Mouse (Mus musculus) cerebellum, postnatal 36 days (tissue): ENCODE measurements around the gene Agbl4.

Experiments
- DNase-seq, 2 experiments: peaks; one replicate each; pipeline ENCODE4 v3.0.0; 2021 to 2022; ENCODE audit warnings: mixed read lengths in 2 of 2

Agbl4 gene

DNA sequence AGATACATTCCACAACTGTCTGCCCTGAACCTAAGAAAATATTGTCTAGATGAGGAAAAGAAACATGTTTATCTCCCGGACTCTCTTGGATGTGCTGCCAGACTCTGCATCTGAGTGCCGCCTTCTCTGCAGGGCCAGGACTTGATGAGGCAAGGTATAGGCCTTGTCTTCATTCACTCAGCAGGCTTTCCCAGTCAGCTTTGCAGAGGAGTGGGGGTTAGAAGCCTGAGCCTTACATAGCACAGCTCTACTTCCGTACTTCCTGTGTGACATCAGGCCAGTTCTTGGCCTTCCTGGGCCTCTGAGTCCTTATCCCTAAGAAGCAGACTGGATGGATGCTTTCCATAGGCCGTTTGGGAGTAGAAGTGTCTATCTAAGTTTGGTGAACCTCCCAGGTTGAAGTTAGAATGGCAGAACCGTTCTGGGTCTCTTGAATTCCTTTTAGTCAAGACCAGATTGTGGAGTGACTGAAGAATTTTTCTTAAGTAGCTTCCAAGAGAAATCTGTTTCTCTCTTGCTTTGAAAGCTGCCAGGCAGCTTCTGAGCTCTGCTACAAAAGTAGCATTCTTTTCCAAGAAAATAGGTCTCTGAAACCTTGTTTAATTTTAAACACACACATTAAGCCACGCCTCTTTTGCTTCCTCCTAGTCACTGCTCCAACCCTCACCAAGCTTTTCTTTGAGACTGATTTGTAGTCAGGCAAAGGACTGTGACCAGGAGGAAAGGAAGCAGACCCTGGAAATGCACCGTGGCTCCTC lies 1052.2 kb downstream of the Agbl4 start:
- DNase-seq, result no peak

DNA sequence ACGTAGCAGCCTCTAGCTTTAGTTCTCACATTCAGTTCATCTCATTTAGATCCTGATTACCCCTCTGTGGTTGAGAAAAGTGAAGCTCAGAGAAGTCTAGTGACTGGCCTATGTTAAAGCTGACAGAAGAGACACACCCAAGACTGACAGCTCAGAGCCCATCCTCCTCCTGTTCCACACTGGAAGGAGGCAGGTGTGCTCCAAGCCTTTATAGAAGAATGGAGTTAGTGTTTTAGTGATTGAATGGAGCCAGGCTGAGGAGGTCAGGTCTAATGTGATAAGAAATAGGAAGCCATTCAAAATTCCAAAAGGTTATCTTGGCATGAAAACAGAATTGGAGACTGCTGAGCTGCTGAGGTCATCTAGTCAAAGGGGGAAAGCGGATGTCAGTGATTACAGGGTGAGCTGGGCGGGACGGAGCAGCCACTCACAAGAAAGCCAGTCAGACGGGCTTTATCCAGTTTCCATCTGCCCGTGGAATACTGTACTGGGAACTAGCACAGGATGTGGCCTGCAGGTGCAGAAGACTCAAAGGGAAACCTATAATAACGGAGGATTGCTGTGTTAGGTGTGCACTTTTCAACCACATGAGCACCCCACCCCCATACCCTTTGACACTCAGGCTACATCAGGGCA lies 1053.9 kb downstream of the Agbl4 start:
- DNase-seq, result no peak

DNA sequence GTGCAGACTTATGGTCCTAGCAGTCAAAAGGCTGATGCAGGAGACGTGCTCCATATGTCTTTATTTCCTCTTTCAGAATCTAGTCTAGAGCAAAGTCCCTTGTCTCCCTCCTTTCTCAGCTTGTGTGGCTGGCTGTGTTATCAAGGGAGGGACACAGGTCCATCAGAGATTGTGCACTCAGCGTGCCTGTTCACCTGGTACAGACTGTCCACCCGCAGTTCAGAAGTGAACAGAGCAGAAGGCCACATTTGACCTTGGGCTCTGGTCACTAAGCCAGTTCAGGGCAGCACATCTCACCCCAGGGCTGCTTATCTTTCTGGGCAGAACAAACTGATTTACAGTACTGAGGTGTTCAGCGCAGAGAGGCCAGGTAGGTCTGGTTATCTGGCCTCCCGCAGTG lies 1054.7 kb downstream of the Agbl4 start:
- DNase-seq, result no peak

DNA sequence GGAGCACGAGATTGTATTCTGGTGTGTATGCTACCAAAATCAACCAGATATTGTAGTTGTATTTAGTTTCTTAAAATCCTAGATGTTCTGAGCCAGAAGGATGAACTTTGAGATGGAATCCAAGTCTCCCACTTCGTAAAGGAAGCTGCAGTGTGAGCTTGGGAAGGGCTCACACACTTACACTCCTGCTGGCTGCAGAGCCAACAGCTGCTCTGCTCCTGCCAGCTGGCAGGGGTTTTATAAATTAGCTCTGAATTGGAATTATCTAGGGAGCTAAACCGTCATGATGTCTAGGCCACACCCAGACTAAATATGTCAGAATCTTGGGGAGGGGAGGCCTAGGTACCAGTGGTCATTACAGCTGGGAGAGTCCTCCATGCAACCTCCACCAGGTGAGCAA lies 1055.8 kb downstream of the Agbl4 start:
- DNase-seq, result no peak

DNA sequence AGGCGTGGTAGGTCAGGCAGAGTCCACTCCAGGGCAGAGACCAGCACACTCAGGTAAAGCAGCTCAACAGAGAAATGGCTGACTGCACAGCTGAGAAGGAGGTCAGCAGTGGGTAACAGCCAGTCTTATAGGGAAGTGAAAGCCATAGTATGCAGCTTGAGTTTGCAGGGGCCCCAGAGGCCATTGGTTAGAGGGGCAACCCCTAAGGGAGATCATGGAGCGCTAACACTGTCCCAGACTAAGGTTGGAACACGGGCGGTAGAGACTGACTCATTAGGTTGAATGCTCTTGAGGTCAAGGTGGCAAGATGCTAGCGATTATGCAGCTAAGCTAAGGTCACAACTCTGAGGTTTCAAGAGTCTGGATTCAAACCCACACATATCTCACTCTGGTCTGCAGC lies 1058.2 kb downstream of the Agbl4 start:
- DNase-seq, result no peak

DNA sequence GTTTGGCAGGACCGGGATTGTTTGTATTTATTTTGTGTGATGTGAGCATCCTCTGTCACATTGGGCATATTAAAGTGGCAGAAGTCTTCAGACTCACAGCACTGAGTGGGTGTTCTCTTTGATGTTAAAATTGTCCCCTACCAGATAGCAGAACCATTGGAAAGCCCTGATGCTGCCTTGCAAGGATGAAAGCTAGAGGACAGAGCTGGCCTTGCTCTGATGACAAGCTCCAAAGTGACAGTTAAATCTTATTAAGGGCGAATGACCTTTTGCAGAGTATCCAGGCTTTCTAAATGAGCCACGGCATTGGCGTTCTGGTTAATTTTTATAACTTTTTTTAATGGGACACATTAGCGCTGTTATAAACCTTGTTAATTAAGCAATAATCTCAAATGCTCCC lies 1060.1 kb downstream of the Agbl4 start:
- DNase-seq, result no peak

DNA sequence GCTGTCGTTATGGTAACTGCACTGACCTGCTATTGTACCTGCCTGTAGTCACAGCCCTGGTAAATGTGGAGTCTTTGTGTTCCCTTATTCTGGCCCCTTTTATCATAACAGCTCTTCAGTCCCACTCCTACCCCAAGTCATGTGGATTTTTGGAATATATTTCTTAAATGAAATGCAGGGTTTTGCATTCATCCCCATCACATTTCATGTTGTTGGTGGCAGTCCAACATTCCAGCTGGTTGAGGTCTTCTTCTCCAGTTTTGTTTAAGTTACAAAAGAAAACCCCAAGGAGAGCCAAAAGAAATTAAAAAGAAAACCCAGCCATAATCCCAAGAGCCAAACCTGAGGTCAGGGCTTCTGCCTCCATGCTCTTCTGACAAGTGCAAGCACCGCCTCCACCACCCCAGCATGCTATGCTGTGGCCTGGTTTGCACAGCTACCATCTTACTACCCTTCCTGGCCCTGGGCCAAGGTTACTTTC lies 1069.9 kb downstream of the Agbl4 start:
- DNase-seq, result no peak

DNA sequence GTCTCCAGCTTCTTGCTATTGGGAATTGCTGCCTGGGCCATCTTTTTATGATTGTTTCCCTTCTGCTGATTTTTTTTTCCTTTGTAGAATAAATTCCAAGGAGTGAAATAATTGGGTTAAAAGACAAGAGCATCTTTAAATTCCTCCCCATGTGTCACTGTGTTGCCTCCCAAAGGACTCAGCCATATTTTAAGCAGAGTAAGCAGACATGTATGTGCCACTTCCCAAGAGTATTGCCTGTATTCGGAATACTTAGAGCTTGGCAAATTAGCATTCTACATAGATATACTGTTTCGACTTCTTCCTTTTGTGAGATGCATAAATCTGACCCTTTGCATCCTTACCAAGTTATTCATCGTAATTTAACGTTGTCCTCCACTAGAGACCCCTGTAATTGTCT lies 1070.3 kb downstream of the Agbl4 start:
- no peak for DNase-seq

DNA sequence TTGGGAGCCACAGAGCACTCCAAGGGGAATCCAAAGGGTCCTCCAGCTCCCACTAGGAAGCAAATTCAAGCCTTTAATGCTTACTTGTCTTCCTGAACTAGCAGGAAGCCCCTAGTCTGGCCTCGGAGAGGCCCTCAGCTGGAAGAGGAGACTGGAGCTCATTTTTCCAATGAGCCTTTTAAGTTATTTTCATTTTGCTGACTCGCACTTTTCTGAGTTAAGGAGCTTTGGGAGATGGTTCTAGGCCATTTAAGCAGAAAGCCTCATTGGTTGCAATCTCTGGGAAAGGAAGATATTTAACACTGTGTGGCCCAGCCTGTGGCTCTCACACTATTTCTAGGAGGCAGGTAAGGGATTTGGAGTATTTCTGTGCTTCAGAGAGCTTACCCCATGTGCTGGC lies 1072.4 kb downstream of the Agbl4 start:
- DNase-seq, result no peak

DNA sequence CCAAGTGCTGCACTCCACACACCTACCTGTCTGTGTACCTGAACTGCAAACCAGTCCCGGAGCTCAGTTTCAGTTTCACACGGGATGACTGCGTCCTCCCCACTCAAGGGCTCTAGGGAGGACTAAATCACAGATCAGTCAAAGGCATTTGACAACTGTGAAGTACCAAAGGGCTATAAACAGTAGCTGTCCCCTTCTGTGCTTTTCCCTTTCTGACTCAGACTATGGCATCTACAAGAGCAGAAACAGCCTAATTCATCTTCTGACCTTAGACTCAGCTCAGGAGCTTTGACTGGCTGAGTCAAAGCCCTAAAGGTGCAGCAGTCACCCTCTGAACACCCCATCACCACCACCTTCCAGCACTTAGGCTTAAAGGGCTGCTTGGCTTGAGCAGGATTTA lies 1074.3 kb downstream of the Agbl4 start:
- DNase-seq, result no peak

DNA sequence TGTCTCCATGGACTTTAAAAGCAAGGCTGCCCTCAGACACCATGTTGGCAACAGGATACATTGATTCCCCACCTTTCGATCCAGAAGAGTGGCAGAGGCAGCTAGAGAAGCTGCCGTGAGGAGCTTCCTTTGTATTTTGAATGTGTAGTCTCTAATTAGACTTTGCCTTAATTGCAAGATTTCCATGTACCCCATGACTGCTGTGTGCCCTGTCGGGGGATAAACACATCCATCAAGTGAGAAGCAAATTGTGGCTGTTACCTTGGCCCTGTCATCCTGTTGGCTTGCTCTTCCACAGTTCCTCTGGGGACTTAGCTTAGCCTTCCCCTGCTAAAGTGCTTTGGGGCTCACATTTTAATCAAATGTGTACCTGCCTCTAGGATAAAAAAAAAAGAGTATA lies 1075.0 kb downstream of the Agbl4 start:
- DNase-seq, result no peak

DNA sequence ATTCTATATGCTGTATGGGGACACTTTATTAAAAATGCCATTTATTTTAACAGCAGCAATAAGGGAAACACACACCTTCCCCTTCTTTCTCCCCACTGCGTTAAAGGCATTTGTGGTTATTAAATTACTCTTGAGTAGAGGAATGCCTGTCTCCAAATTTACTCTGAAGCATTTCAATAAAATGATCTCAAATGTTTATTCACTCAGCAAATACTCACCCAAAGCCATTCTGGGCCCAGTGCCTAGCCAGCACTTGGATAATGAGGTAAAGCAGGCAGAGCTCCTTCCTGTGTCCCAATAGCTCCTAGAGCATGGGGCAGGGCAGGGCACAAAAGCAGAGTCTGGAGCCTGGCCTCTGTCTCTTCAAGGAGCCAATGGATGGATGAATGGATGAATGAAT lies 1075.6 kb downstream of the Agbl4 start:
- DNase-seq, result no peak

DNA sequence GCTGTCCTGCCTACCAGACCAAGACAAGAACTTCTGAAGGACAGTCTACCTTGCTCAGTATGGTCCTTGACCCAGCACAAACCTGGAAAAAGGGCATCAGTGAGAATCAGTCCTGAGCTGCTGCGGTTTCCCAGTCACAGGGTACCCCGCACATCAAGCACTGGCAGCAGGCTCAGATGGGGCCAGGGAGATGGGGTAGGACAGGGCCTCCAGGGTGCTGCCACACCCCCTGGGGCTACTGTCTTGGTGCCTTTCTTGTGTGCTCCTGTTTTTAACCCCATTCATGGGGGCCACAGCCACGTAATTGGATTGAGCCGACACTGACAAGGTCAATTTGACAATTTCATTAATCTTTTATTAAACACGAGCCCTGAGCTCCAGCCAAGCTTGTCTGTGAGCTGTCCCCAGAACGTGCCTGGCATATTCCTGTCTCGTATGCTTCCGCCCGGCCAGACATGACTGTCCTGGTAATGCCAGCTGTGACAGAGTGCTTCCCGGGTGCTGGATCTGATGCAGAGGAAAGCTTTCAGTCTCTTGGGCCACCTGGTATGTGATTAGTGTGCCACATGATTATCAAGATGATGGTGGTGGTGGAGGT lies 1078.0 kb downstream of the Agbl4 start:
- DNase-seq, result no peak

DNA sequence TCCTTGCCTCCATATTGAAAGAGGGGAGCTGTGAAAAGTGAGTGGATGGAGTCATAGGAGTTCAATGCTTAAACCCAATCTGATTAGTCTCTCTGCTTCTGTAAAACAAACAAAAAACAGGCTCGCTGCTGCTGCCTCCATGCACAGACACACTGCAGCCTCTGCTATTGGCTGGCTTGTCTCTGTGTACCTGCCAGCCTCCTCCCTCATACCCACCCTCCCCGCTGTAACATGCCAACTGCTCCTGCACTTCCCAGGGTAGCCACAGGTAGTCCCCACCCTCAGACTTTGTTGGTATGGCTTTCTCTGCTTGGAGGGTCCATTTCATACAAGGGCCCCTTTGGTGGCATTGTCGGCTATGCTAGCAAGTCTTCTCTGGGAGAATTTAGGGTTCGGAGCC lies 1080.0 kb downstream of the Agbl4 start:
- DNase-seq, result no peak

DNA sequence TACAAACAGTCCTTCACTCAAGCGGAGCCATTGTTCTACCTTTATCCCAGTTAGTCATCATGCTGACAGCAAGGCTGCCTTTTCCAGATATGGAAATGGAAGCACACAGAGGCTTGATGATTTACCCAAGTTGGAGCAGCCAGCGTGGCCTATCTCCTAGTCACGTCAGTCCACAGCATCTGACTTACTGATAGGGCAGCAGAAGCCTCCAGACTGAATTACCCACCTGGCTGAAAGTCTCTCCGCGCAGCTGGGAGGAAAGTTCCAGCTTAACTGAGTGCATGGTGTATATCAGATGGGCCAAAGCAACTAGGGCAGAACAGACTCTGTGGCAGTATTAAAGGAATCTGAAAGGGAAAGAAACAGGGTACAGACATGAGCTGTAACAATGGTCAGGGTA lies 1086.0 kb downstream of the Agbl4 start:
- no peak for DNase-seq

DNA sequence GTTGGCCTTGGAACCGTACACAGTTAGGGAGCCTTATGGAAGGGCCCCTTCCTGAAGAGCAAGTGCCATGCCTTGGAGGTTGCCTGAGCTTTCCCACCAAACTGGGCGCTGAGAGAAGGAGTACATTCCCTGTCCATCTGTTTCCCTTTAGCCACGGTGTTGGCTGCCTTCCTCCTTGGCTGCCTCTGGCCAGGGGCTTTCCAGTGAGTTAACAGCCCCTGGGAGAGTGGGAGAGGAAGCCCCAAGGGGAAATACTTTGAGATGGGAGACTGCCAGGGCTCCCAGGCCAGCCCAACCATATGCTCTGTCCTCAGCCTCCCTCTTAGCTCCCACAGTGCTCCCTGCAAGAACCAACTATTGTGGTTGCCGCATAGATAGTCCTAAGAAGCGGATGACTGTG lies 1087.7 kb downstream of the Agbl4 start:
- no peak for DNase-seq

DNA sequence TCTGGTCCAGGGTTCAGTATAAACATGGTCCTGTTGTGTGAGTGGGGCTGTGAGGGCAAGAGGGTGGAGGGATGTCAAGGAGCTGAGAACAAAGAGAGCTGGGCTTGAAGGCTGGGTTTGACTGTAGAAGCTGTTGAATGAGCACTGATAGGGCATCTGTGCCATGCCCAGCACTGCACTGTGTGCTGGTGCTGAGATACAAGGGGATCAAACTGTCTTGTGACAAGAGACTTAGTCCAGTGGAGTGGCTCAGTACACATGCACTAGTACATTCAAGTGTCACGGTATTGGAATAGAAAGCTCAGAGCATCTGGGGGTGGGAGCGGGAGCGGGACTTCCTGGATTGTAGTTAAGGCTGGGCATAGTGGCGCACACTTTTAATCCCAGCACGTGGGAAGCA lies 1088.7 kb downstream of the Agbl4 start:
- DNase-seq, result no peak

DNA sequence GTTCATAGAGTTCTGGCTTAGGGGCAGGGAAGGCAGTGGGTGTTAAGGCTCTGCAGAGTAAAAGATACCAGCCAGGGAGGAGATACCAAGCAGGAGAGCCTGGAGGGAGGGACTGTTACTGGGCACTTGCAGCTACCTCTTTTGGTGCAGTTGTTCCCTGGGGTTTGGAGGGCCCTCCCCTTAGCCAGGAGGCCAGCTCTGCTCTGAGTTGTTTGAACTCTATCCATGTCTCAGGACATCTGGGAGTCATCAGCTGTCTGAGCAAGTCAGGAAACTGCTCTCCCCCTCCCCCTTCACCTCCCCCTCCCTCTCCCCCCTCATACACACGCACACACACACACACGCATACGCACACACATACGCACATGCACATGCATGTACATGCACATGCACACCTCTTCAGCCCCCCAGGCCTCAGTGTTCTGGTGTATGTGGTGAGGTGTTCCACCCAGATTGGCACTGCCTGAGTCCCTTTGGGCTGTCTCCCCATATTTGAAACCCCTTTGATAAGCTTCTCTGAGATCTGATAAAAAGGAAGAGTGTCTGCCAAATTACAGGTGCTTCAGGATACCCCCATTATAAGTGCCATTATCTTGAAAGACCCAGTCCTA lies 1089.9 kb downstream of the Agbl4 start:
- DNase-seq, result no peak

DNA sequence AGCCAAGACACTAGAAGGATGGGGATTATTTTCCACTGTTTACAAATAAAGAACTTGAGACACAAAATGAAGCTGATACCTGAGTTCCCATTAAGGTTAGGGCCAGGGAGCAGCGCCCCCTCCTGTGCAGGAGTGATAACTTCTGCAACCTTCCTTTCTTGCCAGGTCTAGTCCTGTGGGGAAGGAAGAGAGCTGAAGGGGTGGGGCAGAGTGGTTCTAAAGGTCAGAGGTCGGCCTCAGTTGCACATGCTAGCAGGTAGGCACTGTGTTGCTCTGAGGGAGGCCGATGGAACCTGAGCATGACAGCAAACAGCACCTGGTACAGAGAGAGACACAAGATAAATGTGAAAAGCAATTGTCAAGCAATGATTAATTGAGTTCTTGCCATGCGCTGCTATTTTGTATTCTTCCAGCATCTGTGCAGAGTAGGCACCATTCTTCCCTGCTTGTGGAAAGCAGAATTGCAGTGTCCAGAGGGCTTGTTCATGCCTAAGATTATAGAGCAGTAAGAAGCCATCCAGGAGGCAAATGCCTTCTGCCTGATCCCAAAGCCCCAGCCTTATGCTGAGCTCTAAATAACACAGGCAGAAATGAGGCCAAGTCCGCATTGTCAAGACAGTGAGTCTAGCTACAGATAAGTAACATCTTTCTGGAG lies 1096.4 kb downstream of the Agbl4 start:
- no peak for DNase-seq

DNA sequence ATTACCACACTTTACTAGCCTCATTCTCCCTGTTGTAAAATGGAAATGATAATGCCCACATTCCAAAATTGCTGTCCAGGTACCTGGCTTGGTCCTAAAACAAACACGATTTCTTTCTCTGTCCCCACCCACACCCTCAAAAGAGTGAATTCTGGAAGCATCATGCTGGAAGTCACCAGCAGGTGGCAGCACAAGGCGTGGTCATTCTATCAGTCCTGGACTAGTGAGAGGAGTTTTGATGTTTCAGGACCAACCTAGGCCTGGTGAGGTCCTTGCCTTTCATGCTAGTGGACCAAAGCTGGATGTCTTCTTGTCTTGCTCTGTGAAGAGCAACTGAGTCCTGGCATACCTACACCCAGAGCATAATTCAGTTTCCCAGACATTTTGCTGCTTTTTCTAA lies 1098.5 kb downstream of the Agbl4 start:
- DNase-seq, result peak; percentile 38 to 52

DNA sequence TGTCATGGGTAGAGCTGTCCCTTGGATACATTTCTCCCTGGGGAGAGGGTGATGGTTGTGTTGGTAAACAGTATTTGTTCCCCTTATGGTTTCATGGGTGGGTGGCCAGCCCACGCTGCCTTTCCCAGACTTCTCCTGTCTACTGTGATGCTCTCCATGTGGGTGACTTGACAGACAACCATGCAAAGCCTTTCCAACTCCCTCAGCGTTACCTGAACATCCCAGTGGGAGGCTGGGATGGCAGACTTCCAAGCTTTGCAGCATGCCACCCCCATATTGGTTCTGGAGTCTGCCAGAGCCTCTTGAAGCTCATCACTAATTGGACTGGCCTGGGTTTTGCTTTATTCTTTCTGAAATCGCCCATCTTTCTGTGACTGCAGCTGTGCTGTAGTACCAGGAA lies 1101.3 kb downstream of the Agbl4 start:
- no peak for DNase-seq

DNA sequence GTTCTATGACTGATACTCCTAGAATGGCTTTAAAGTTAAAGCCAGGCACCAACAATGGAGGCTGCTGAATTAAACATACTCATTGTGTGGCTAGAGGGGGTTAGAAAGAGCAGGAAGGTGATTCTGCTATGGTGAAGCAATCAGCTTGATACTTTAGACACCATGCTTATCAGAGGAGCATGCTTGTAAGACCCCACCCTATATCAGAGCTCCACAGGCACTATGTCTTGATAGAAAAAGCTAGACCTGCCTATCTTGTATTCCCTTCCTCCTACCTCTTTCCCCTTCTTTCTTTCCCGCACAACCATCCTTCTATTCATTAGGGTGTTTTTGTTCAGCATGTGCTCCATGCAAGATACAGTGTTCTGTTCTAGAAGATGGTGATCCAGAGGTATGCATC lies 1104.0 kb downstream of the Agbl4 start:
- DNase-seq, result no peak

DNA sequence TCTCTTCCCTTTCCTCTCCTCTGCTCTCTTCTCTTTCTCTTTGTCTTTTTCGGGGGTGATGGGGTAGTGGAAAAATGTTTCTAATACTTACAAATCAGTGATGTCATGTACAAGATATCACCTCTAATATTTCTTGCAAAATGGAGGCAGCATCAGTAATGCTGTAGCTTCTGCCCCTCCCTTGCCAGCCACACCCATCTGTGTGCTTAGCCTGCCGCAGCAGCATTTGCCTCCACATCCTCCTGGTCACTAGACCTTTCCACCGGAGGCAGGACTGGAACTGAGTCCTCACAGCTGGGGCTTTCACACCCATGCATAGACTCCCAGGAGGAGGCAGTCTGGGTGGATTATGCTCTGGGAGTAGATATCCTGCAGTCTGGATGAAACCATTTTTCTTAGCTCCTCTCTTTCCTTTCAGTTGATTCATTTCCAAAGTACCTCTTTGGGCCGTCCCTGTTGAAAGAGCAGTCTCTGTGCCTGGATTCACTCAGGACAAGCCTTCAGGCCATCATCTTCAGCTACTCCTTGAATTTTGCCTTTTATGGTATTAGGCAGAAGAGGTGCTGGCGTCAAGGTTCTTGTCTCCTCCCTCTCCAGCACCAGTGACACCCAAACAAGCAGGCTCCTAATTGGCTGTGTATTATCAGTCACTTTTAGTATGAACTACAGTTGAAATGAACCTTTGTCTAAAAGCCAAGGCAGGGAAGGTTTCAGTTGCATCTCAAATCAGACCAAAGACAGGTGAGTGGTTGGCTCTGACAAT lies 1105.7 kb downstream of the Agbl4 start:
- DNase-seq, result no peak
